Mouse (Mus musculus) G1E (cell line): ENCODE results near the gene Fam180a.

Source experiments
- CTCF ChIP-seq: IDR thresholded peaks from 2 replicates; pipeline ENCODE4 v1.5.1; 2012; ENCODE audit warnings: low read depth, low read length, inconsistent platforms, mixed read lengths
- GATA1 ChIP-seq: IDR thresholded peaks from 2 replicates; pipeline ENCODE4 v1.6.1; 2012; ENCODE audit warnings: borderline replicate concordance, low read length, inconsistent platforms, mixed read lengths
- GATA2 ChIP-seq: IDR thresholded peaks from 2 replicates; pipeline ENCODE4 v1.6.1; 2012; ENCODE audit warnings: low read depth, low read length, inconsistent platforms, borderline replicate concordance
- POLR2AphosphoS5 ChIP-seq: IDR thresholded peaks from 2 replicates; pipeline ENCODE4 v1.6.1; 2012; ENCODE audit warnings: low read depth, low read length, inconsistent platforms; ENCODE audit not compliant: insufficient replicate concordance
- TAL1 ChIP-seq: conservative IDR thresholded peaks from 2 replicates; pipeline ENCODE4 v1.6.1; 2012; ENCODE audit warnings: low read depth, low read length, inconsistent platforms, mixed read lengths

DNA sequence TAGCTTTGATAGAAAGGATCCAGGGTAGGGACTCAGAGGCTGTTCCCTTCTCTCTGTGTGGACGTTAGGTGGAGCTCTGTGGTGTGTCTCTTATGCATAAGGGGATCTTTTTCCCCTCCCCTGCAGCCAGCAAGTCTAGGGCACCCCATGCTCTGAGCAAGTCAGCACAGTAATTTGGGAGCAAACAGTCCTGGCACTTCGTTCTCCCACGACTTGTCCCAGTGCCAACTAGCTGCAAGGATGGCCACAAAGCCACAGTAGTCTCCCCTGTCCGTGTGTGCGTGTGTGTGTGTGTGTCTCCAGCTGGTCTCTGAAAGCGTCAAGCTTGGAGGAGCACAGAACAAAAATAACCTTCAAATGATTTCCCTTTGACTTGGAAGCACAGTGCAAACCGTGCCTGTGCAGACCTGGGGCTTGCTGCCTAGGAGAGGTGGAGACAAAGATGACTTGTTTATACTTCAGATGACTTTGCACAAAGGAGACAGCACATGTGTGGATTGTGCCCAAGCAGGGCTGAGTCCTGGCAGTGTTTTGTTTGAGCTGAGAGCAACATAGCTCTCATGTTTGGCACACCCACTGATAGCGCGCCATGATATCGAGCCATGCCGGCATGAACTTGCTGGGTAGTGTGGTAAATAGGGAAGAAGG is 37.7 kb downstream of the Fam180a start:
- TF ChIP-seq CTCF, result no peak
- no peak for TF ChIP-seq GATA1
- TF ChIP-seq TAL1, result no peak
- no peak for TF ChIP-seq POLR2AphosphoS5
- no peak for TF ChIP-seq GATA2
